Mouse (Mus musculus): ENCODE measurements at regions not wholly inside any gene's neighbourhood (a gene's known extent, or its start where the extent isn't known, plus 50 kb on each side); places are given as distances from the start of the nearest gene placed in this dataset.

DNA sequence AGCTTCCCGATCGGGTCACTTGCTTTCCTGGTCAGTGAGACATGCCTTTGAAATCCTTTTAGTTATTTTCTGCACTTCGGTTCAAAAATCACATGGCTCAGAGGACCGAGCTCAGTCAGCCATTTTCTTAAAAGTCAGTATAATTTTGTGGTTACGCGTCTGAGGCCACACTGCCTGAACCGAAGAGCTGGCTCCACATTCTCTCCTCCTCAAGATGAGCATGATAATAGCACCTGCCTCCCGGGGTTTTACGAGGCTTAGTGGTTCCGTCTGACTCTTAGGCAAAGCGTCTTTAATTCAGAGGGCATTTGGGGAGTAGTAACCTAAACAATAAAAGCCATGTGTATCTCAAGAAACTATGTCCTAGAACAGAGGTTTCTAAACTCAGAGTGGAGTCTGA lies 113.5 kb upstream of the Lef1 start:
- TF ChIP-seq EP300 (IDR thresholded peaks at IDR 0.05; ENCODE audit: insufficient read depth, low read depth, low read length) (no peak), CTCF (IDR thresholded peaks at IDR 0.05) (no peak)

Data from heart, adult 2 months (tissue).